Mouse (Mus musculus) hindbrain, postnatal 0 days (tissue): ENCODE measurements at regions not wholly inside any gene's neighbourhood (a gene's known extent, or its start where the extent isn't known, plus 50 kb on each side); places are given as distances from the start of the nearest gene placed in this dataset.

Experiments
- ATAC-seq: fragments of 200-750 bp; cut with Nextera tagmentation; 2 replicates; pipeline ENCODE4 v1.8.0; 2017; ENCODE audit warnings: mild to moderate bottlenecking, moderate TSS enrichment, moderate library complexity
- DNase-seq: peaks from one replicate; pipeline ENCODE4 v3.0.0-alpha.2; 2015; ENCODE audit warnings: low spot score
- H3K27ac ChIP-seq: fragments of 300-500 bp; sonication (generic); 2 replicates; pipeline ENCODE4 v1.5.1; 2014; ENCODE audit warnings: mild to moderate bottlenecking
- H3K27me3 ChIP-seq: fragments of 300-500 bp; sonication (generic); 2 replicates; pipeline ENCODE4 v1.6.1; 2014; ENCODE audit warnings: low read length, mixed read lengths; ENCODE audit not compliant: insufficient read depth
- H3K36me3 ChIP-seq: fragments of 300-500 bp; sonication (generic); 2 replicates; pipeline ENCODE4 v1.6.1; 2014; ENCODE audit warnings: low read length, mixed read lengths; ENCODE audit not compliant: insufficient read depth
- H3K4me1 ChIP-seq: fragments of 300-500 bp; sonication (generic); 2 replicates; pipeline ENCODE4 v1.6.1; 2014; ENCODE audit warnings: antibody characterized with exemption, low read length, mixed read lengths; ENCODE audit not compliant: insufficient read depth
- H3K4me2 ChIP-seq: fragments of 300-500 bp; sonication (generic); 2 replicates; pipeline ENCODE4 v1.6.1; 2014; ENCODE audit warnings: low read depth, mild to moderate bottlenecking, low read length, moderate library complexity, mixed read lengths
- H3K4me3 ChIP-seq: fragments of 300-500 bp; sonication (generic); 2 replicates; pipeline ENCODE4 v1.5.1; 2014; ENCODE audit warnings: low read length
- H3K9ac ChIP-seq: fragments of 300-500 bp; sonication (generic); replicated peaks from 2 replicates; pipeline ENCODE4 v1.6.1; 2014; ENCODE audit warnings: mild to moderate bottlenecking, low read length, moderate library complexity, mixed read lengths
- H3K9me3 ChIP-seq: fragments of 300-500 bp; sonication (generic); 2 replicates; pipeline ENCODE4 v1.6.1; 2016; ENCODE audit warnings: low read length, mixed read lengths
- CTCF ChIP-seq: IDR thresholded peaks from 2 replicates; pipeline ENCODE4 v1.5.1; 2016; ENCODE audit warnings: antibody characterized with exemption, control low read depth, low read depth
- WGBS: fragments of 180-500 bp; shearing (Covaris S2); extraction: QIAGEN DNeasy Blood & Tissue Kit; methylation state at CpG from one replicate; pipeline ENCODE4 v1.1.7; 2014; 5-methylcytosine and 5-hydroxymethylcytosine counted together

- ATAC-seq (peak; percentile 72), DNase-seq (peak; percentile 79)
- no peak for TF ChIP-seq CTCF
- H3K4me2 ChIP-seq, result peak overlapping the region; percentile 42
- WGBS, result 12% methylated on average over 13 of the region's 13 CpGs
- H3K27ac ChIP-seq, result peak overlapping the region; percentile 23
- H3K4me1 ChIP-seq, result no peaks in the 10 kb centered on the region; the same call in 1 of the 2 replicates
- H3K27me3 ChIP-seq, result no peaks in the 10 kb centered on the region
- no peaks in the 10 kb centered on the region for H3K36me3 ChIP-seq
- H3K4me3 ChIP-seq, result no peak overlapping the region
- H3K9ac ChIP-seq, result 0 out of 2 replicates have a peak overlapping the region, but pooled peaks have one; percentile 14
- no peaks in the 10 kb centered on the region for H3K9me3 ChIP-seq
Observed at GRCm38 (mm10) chr8:118034051-118034450, 232.3 kb upstream of the Mphosph6 start.

GRCm38 (mm10) chr8:118031406-118031805 lies 229.7 kb upstream of the Mphosph6 start:
- H3K9me3 ChIP-seq, result no peaks in the 10 kb centered on the region
- no peak overlapping the region for H3K4me3 ChIP-seq
- H3K9ac ChIP-seq, result no peak overlapping the region
- no peaks in the 10 kb centered on the region for H3K27me3 ChIP-seq
- WGBS, result 25% methylated on average over 6 of the region's 6 CpGs
- no peaks in the 10 kb centered on the region; the same call in 1 of the 2 replicates for H3K4me1 ChIP-seq
- TF ChIP-seq CTCF, result no peak
- H3K27ac ChIP-seq, result no peak overlapping the region
- H3K4me2 ChIP-seq, result no peak overlapping the region
- no peaks in the 10 kb centered on the region for H3K36me3 ChIP-seq
- ATAC-seq (no peak), DNase-seq (no peak)

- Histone ChIP-seq H3K9ac (no peak overlapping the region), H3K9me3 (no peaks in the 10 kb centered on the region), H3K27ac (no peak overlapping the region), H3K4me2 (no peak overlapping the region), H3K4me1 (no peaks in the 10 kb centered on the region), H3K4me3 (no peak overlapping the region), H3K36me3 (no peaks in the 10 kb centered on the region), H3K27me3 (no peaks in the 10 kb centered on the region)
- 93% methylated on average over 13 of the region's 13 CpGs for WGBS
- ATAC-seq, result no peak
- no peak for DNase-seq
- TF ChIP-seq CTCF, result no peak
Observed at GRCm38 (mm10) chr8:118028061-118028850, 226.5 kb upstream of the Mphosph6 start.

- no peak overlapping the region for H3K4me2 ChIP-seq
- no peaks in the 10 kb centered on the region for H3K36me3 ChIP-seq
- DNase-seq, result no peak
- H3K27ac ChIP-seq, result no peak overlapping the region
- ATAC-seq, result no peak
- H3K4me1 ChIP-seq, result no peaks in the 10 kb centered on the region
- no peaks in the 10 kb centered on the region for H3K27me3 ChIP-seq
- no peak for TF ChIP-seq CTCF
- 100% methylated on average over 1 of the region's 1 CpGs for WGBS
- no peak overlapping the region for H3K9ac ChIP-seq
- H3K9me3 ChIP-seq, result no peaks in the 10 kb centered on the region
- H3K4me3 ChIP-seq, result no peak overlapping the region
Observed at GRCm38 (mm10) chr8:118023451-118023850, 221.7 kb upstream of the Mphosph6 start.

- H3K36me3 ChIP-seq, result no peaks in the 10 kb centered on the region
- no peak overlapping the region for H3K9ac ChIP-seq
- no peaks in the 10 kb centered on the region for H3K4me1 ChIP-seq
- H3K9me3 ChIP-seq, result no peaks in the 10 kb centered on the region
- H3K27me3 ChIP-seq, result no peaks in the 10 kb centered on the region
- no peak overlapping the region for H3K27ac ChIP-seq
- DNase-seq (no peak), ATAC-seq (no peak)
- no peak overlapping the region for H3K4me2 ChIP-seq
- H3K4me3 ChIP-seq, result no peak overlapping the region
- TF ChIP-seq CTCF, result no peak
- 60% methylated on average over 3 of the region's 3 CpGs for WGBS
Observed at GRCm38 (mm10) chr8:118021978-118022377, 220.2 kb upstream of the Mphosph6 start.

GRCm38 (mm10) chr8:118017261-118017660 lies 215.5 kb upstream of the Mphosph6 start:
- no peaks in the 10 kb centered on the region for H3K36me3 ChIP-seq
- H3K4me3 ChIP-seq, result no peak overlapping the region
- H3K4me2 ChIP-seq, result no peak overlapping the region
- no peaks in the 10 kb centered on the region for H3K4me1 ChIP-seq
- peak; percentile 50 for DNase-seq
- no peak overlapping the region for H3K27ac ChIP-seq
- no peak overlapping the region for H3K9ac ChIP-seq
- ATAC-seq, result peak; percentile 56; the same call in 1 of the 2 replicates
- H3K27me3 ChIP-seq, result no peaks in the 10 kb centered on the region
- H3K9me3 ChIP-seq, result no peaks in the 10 kb centered on the region
- no peak for TF ChIP-seq CTCF
- WGBS, result 30% methylated on average over 6 of the region's 6 CpGs

GRCm38 (mm10) chr8:118005186-118005585 lies 203.4 kb upstream of the Mphosph6 start:
- Histone ChIP-seq H3K9me3 (no peaks in the 10 kb centered on the region), H3K36me3 (no peaks in the 10 kb centered on the region)
- 21% methylated on average over 2 of the region's 2 CpGs for WGBS

More at GRCm38 (mm10) chr8:118005186-118005585, 203.4 kb upstream of the Mphosph6 start:
- Histone ChIP-seq H3K9ac (no peak overlapping the region), H3K4me2 (no peak overlapping the region), H3K4me3 (no peak overlapping the region), H3K4me1 (no peaks in the 10 kb centered on the region), H3K27ac (no peak overlapping the region), H3K27me3 (no peaks in the 10 kb centered on the region)
- TF ChIP-seq CTCF, result no peak
- no peak for ATAC-seq
- no peak for DNase-seq
